ENCODE assay signal across 8 mouse cellular contexts in the genomic region with DNA sequence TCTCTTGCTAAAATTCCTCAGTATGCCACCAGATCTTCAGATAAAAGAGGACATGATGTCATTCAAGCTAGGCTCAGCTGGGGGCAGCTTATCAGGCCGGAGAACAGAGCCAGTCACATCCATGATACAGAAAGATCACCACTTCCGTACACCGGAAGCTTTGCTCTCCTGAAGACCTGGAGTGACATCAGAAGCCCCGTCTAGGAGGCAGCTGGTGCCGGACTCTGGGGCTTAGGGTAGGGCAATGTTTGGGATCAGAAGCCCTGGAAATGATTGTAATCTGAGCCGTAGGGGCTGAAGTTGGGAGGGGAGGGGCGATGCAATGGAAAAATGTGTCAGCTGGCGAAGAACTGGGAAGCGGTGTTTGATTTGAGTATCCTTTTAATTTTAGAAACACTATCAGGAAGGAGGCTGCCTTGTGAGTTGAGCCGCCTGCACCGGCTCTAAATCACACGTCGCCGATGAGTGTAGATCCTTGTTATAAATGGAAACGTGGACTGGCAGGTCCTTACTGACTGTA. TPM values are rescaled to one million over a fixed set of nuclear protein-coding genes. Genes with fewer than 3 reads are reported as not detected.
DNase-seq lines count a peak whose midpoint lies in the region; ATAC-seq lines count a peak whose summit lies in the region.

No protein-coding gene starts in this region.

- ATAC-seq in midbrain, embryonic 13.5 days, result no peak
- ATAC-seq in midbrain, embryonic 16.5 days, result no peak
- peak; percentile 57; the same call in 1 of the 2 replicates for ATAC-seq in embryonic facial prominence, embryonic 15.5 days (ENCODE audit: insufficient number of reproducible peaks, low FRiP score, low TSS enrichment, low read depth)
- ATAC-seq in intestine, embryonic 16.5 days, result peak; percentile 47; the same call in 1 of the 2 replicates
- no peak for ATAC-seq in liver, embryonic 16.5 days (ENCODE audit: low read depth)
- ATAC-seq in monocyte, adult 5-6 weeks (replicated peaks; ENCODE audit: insufficient number of reproducible peaks, low FRiP score, low TSS enrichment, poor library complexity, severe bottlenecking), result no peak

- no peaks in the 10 kb centered on the region for H3K9me3 ChIP-seq in midbrain, embryonic 13.5 days
- H3K9me3 ChIP-seq in midbrain, embryonic 16.5 days (replicated peaks; ENCODE audit: control insufficient read depth, low read length, poor library complexity, severe bottlenecking), result no peaks in the 10 kb centered on the region
- no peaks in the 10 kb centered on the region for H3K9me3 ChIP-seq in embryonic facial prominence, embryonic 15.5 days (replicated peaks)
- no peaks in the 10 kb centered on the region for H3K9me3 ChIP-seq in intestine, embryonic 16.5 days (ENCODE audit: control insufficient read depth, low read length)
- no peaks in the 10 kb centered on the region for H3K9me3 ChIP-seq in liver, embryonic 16.5 days (replicated peaks; ENCODE audit: control insufficient read depth, low read length)

- H3K36me3 ChIP-seq in midbrain, embryonic 13.5 days, result no peaks in the 10 kb centered on the region
- no peaks in the 10 kb centered on the region for H3K36me3 ChIP-seq in midbrain, embryonic 16.5 days (ENCODE audit: control insufficient read depth, insufficient read depth, low read length)
- H3K36me3 ChIP-seq in embryonic facial prominence, embryonic 15.5 days, result no peaks in the 10 kb centered on the region
- H3K36me3 ChIP-seq in intestine, embryonic 16.5 days (ENCODE audit: control insufficient read depth, insufficient read depth, low read length), result no peaks in the 10 kb centered on the region
- H3K36me3 ChIP-seq in liver, embryonic 16.5 days (ENCODE audit: control insufficient read depth, insufficient read depth), result no peaks in the 10 kb centered on the region

- peaks cover 3% of the 10 kb centered on the region; the same call in 1 of the 2 replicates for H3K4me1 ChIP-seq in midbrain, embryonic 13.5 days (replicated peaks)
- H3K4me1 ChIP-seq in midbrain, embryonic 16.5 days (ENCODE audit: control insufficient read depth, insufficient read depth, low read length), result no peaks in the 10 kb centered on the region
- H3K4me1 ChIP-seq in embryonic facial prominence, embryonic 15.5 days, result peaks cover 7% of the 10 kb centered on the region
- H3K4me1 ChIP-seq in intestine, embryonic 16.5 days (ENCODE audit: control insufficient read depth, insufficient read depth, low read length), result peaks cover 6% of the 10 kb centered on the region; the same call in 1 of the 2 replicates
- H3K4me1 ChIP-seq in liver, embryonic 16.5 days (ENCODE audit: control insufficient read depth, low read depth, low read length), result peaks cover 15% of the 10 kb centered on the region

- H3K9ac ChIP-seq in midbrain, embryonic 13.5 days (replicated peaks), result no peak overlapping the region
- no peak overlapping the region for H3K9ac ChIP-seq in midbrain, embryonic 16.5 days (ENCODE audit: low read depth, low read length)
- no peak overlapping the region for H3K9ac ChIP-seq in embryonic facial prominence, embryonic 15.5 days
- H3K9ac ChIP-seq in intestine, embryonic 16.5 days (ENCODE audit: low read depth, low read length), result 0 out of 2 replicates have a peak overlapping the region, but pooled peaks have one; percentile 31
- H3K9ac ChIP-seq in liver, embryonic 16.5 days (ENCODE audit: low read depth, low read length), result peak overlapping the region; percentile 23; the same call in 1 of the 2 replicates

- H3K4me2 ChIP-seq in midbrain, embryonic 13.5 days (replicated peaks), result peak overlapping the region; percentile 15; the same call in 1 of the 2 replicates
- no peak overlapping the region for H3K4me2 ChIP-seq in midbrain, embryonic 16.5 days (ENCODE audit: low read length)
- H3K4me2 ChIP-seq in embryonic facial prominence, embryonic 15.5 days (replicated peaks), result peak overlapping the region; percentile 40
- peak overlapping the region; percentile 46 for H3K4me2 ChIP-seq in intestine, embryonic 16.5 days (ENCODE audit: low read depth, low read length)
- peak overlapping the region; percentile 50 for H3K4me2 ChIP-seq in liver, embryonic 16.5 days (ENCODE audit: low read depth, low read length)

- H3K27me3 ChIP-seq in midbrain, embryonic 13.5 days, result 0 out of 2 replicates have a peak, but pooled peaks cover 3% of the 10 kb centered on the region
- no peaks in the 10 kb centered on the region for H3K27me3 ChIP-seq in midbrain, embryonic 16.5 days (ENCODE audit: control insufficient read depth, insufficient read depth, low read depth, low read length)
- no peaks in the 10 kb centered on the region for H3K27me3 ChIP-seq in embryonic facial prominence, embryonic 15.5 days
- H3K27me3 ChIP-seq in intestine, embryonic 16.5 days (replicated peaks; ENCODE audit: control insufficient read depth, insufficient read depth, low read length), result no peaks in the 10 kb centered on the region
- H3K27me3 ChIP-seq in liver, embryonic 16.5 days (ENCODE audit: control insufficient read depth, insufficient read depth, low read depth, low read length), result no peaks in the 10 kb centered on the region

- no peak for DNase-seq in testis, postnatal 14 days (ENCODE audit: low spot score)
- DNase-seq in urinary bladder, adult 18-20 months (ENCODE audit: low spot score in 2 of 2), result no peak

- 47% methylated on average over 15 of the region's 15 CpGs for WGBS in midbrain, embryonic 13.5 days
- WGBS in midbrain, embryonic 16.5 days, result 42% methylated on average over 15 of the region's 15 CpGs
- 18% methylated on average over 15 of the region's 15 CpGs for WGBS in embryonic facial prominence, embryonic 15.5 days
- WGBS in intestine, embryonic 16.5 days, result 19% methylated on average over 15 of the region's 15 CpGs
- 24% methylated on average over 15 of the region's 15 CpGs for WGBS in liver, embryonic 16.5 days (ENCODE audit: insufficient replicate concordance)

- no peak overlapping the region for H3K27ac ChIP-seq in midbrain, embryonic 13.5 days
- no peak overlapping the region for H3K27ac ChIP-seq in midbrain, embryonic 16.5 days (ENCODE audit: low read length)
- no peak overlapping the region; the same call in 1 of the 2 replicates for H3K27ac ChIP-seq in embryonic facial prominence, embryonic 15.5 days (replicated peaks)
- H3K27ac ChIP-seq in intestine, embryonic 16.5 days (ENCODE audit: low read length), result no peak overlapping the region
- H3K27ac ChIP-seq in liver, embryonic 16.5 days (ENCODE audit: low read length), result no peak overlapping the region

- no peak overlapping the region for H3K4me3 ChIP-seq in midbrain, embryonic 13.5 days (replicated peaks)
- no peak overlapping the region for H3K4me3 ChIP-seq in midbrain, embryonic 16.5 days (ENCODE audit: low read depth, low read length)
- H3K4me3 ChIP-seq in embryonic facial prominence, embryonic 15.5 days (replicated peaks), result no peak overlapping the region
- peak overlapping the region; percentile 21; the same call in 1 of the 2 replicates for H3K4me3 ChIP-seq in intestine, embryonic 16.5 days (ENCODE audit: low read length)
- peak overlapping the region; percentile 4; the same call in 1 of the 2 replicates for H3K4me3 ChIP-seq in liver, embryonic 16.5 days (ENCODE audit: low read depth, low read length)

RNA-seq across cellular contexts. Expression of gene Wipi1, which starts 10.8 kb away (rescaled TPM):
- 12.2 and 12.8 TPM in 2 replicates for polyA plus RNA-seq in midbrain, embryonic 13.5 days (2015; fragmentation: Nextera tagmentation; extraction: Ambion mirVana)
- 14.3 and 15.6 TPM in 2 replicates for polyA plus RNA-seq in midbrain, embryonic 16.5 days (2015; fragmentation: Nextera tagmentation; extraction: Ambion mirVana)
- polyA plus RNA-seq in embryonic facial prominence, embryonic 15.5 days (2015; fragmentation: Nextera tagmentation; extraction: Ambion mirVana), result 62.5 and 64.5 TPM in 2 replicates
- polyA plus RNA-seq in intestine, embryonic 16.5 days (2015; fragmentation: Nextera tagmentation; extraction: Ambion mirVana), result 27.3 and 27.5 TPM in 2 replicates
- polyA plus RNA-seq in liver, embryonic 16.5 days (2015; fragmentation: Nextera tagmentation; extraction: Ambion mirVana), result 23.6 and 24.0 TPM in 2 replicates
- 1.5 to 4.0 TPM (median 1.9 TPM) in 3 replicates for total RNA-seq in monocyte, adult 5-6 weeks (2017)

RNA-seq across cellular contexts. Expression of gene Prkar1a, which starts 26.6 kb away (rescaled TPM):
- polyA plus RNA-seq in midbrain, embryonic 13.5 days (2015; fragmentation: Nextera tagmentation; extraction: Ambion mirVana), result 471 and 522 TPM in 2 replicates
- polyA plus RNA-seq in midbrain, embryonic 16.5 days (2015; fragmentation: Nextera tagmentation; extraction: Ambion mirVana), result 538 and 554 TPM in 2 replicates
- polyA plus RNA-seq in embryonic facial prominence, embryonic 15.5 days (2015; fragmentation: Nextera tagmentation; extraction: Ambion mirVana), result 330 and 347 TPM in 2 replicates
- polyA plus RNA-seq in intestine, embryonic 16.5 days (2015; fragmentation: Nextera tagmentation; extraction: Ambion mirVana), result 250 and 256 TPM in 2 replicates
- 109 and 112 TPM in 2 replicates for polyA plus RNA-seq in liver, embryonic 16.5 days (2015; fragmentation: Nextera tagmentation; extraction: Ambion mirVana)
- total RNA-seq in monocyte, adult 5-6 weeks (2017), result 124 to 194 TPM (median 167 TPM) in 3 replicates

Comparison
In these comparisons a context has a peak if more than half of its experiments do, and no peak if none do; other contexts are left out.
1. ATAC-seq: peak in embryonic facial prominence, embryonic 15.5 days (single experiment) and intestine, embryonic 16.5 days (single experiment); none in midbrain, embryonic 13.5 days (single experiment), midbrain, embryonic 16.5 days (single experiment), liver, embryonic 16.5 days (single experiment) and monocyte, adult 5-6 weeks (single experiment).
2. H3K4me3 ChIP-seq: peak in intestine, embryonic 16.5 days (single experiment) and liver, embryonic 16.5 days (single experiment); none in midbrain, embryonic 13.5 days (single experiment), midbrain, embryonic 16.5 days (single experiment) and embryonic facial prominence, embryonic 15.5 days (single experiment).
3. H3K9ac ChIP-seq: peak in intestine, embryonic 16.5 days (single experiment) and liver, embryonic 16.5 days (single experiment); none in midbrain, embryonic 13.5 days (single experiment), midbrain, embryonic 16.5 days (single experiment) and embryonic facial prominence, embryonic 15.5 days (single experiment).